Mouse (Mus musculus): ENCODE measurements around the gene Fcer1g.

DNA sequence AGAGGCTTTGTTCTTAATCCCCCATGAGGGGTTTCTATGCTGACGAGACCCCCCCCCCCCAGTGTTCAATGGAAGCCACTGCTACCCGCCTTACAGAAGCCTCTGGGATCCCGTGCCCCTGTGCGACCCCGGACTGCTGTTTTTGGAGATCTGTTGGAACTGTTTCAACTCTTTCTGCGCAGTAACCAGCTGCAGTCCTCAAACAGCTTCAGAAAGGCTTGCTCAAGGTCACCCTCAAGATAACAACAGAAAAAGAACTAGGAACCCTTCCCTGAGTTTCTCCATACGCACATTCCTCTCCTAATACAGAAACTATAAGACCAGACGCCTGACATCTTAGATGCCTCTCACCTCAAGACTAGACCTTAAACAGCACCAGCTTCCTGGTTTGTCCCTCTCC lies 45.1 kb downstream of the Fcer1g start:
- no peak for TF ChIP-seq CTCF (IDR thresholded peaks at IDR 0.05; ENCODE audit: extremely low read depth, insufficient read length, insufficient replicate concordance, low read depth, low read length)
- no peak for TF ChIP-seq POLR2A (IDR thresholded peaks at IDR 0.05; ENCODE audit: low read depth, low read length)
